Mouse (Mus musculus) MEL (cell line): ENCODE measurements around the gene Ranbp3l. TPM values are rescaled to one million over a fixed set of nuclear protein-coding genes. Genes with fewer than 3 reads are reported as not detected.

Experiments
- DNase-seq: peaks from one replicate; pipeline ENCODE4 v3.0.0; 2011; ENCODE audit warnings: low read depth, low spot score
- H3K27ac ChIP-seq: 2 replicates; pipeline ENCODE4 v1.5.1; 2012; ENCODE audit warnings: low read depth, mild to moderate bottlenecking, control low read depth, low read length, moderate library complexity; ENCODE audit not compliant: control insufficient read depth
- H3K27me3 ChIP-seq, 2 experiments: fragments of 150-350 bp in 1 of 2; sonication (generic) in 1 of 2; 2 replicates each; pipeline ENCODE4 v1.6.1; 2012; ENCODE audit warnings: low read length in 2 of 2, mild to moderate bottlenecking in 2 of 2, improper control_type of control experiment in 1 of 2, moderate library complexity in 1 of 2; ENCODE audit not compliant: insufficient read depth in 2 of 2, control insufficient read depth in 1 of 2
- H3K36me3 ChIP-seq, 2 experiments: 2 replicates each; pipeline ENCODE4 v1.6.1; 2012 to 2014; ENCODE audit warnings: low read length in 2 of 2, improper control_type of control experiment in 1 of 2, inconsistent platforms in 1 of 2, mild to moderate bottlenecking in 1 of 2; ENCODE audit not compliant: insufficient read depth in 2 of 2, control insufficient read depth in 1 of 2
- H3K4me1 ChIP-seq, 2 experiments: fragments of 150-350 bp in 1 of 2; sonication (generic) in 1 of 2; 2 replicates each; pipeline ENCODE4 v1.6.1; 2012; ENCODE audit warnings: low read length in 2 of 2, improper control_type of control experiment in 1 of 2, mild to moderate bottlenecking in 1 of 2; ENCODE audit not compliant: insufficient read depth in 2 of 2, control insufficient read depth in 1 of 2
- H3K4me3 ChIP-seq, 2 experiments: fragments of 150-350 bp in 1 of 2; sonication (generic) in 1 of 2; 2 replicates each; pipeline ENCODE4 v1.5.1; 2012; ENCODE audit warnings: low read depth in 2 of 2, low read length in 2 of 2, mild to moderate bottlenecking in 2 of 2, moderate library complexity in 2 of 2, control low read depth in 1 of 2, improper control_type of control experiment in 1 of 2; ENCODE audit not compliant: control insufficient read depth in 1 of 2, insufficient read depth in 1 of 2
- H3K79me2 ChIP-seq: 2 replicates; pipeline ENCODE4 v1.6.1; 2012; ENCODE audit warnings: mild to moderate bottlenecking, low read length, moderate library complexity; ENCODE audit not compliant: control insufficient read depth, poor library complexity, insufficient read depth
- H3K9ac ChIP-seq: 2 replicates; pipeline ENCODE4 v1.6.1; 2012; ENCODE audit warnings: low read depth, mild to moderate bottlenecking, control low read depth, low read length, moderate library complexity; ENCODE audit not compliant: control insufficient read depth, poor library complexity, severe bottlenecking
- H3K9me3 ChIP-seq: fragments of 150-350 bp; sonication (generic); replicated peaks from 2 replicates; pipeline ENCODE4 v1.6.1; 2012; ENCODE audit warnings: mild to moderate bottlenecking, low read length, improper control_type of control experiment, moderate library complexity; ENCODE audit not compliant: insufficient read depth
- BHLHE40 ChIP-seq: IDR thresholded peaks from 2 replicates; pipeline ENCODE4 v1.6.1; 2012; ENCODE audit warnings: low read depth, mild to moderate bottlenecking, inconsistent platforms, low read length, improper control_type of control experiment, borderline replicate concordance
- CTCF ChIP-seq, 3 experiments: IDR thresholded peaks in 2 of 3; conservative IDR thresholded peaks in 1 of 3; 2 replicates each; pipeline ENCODE4 v1.5.1; 2011 to 2012; ENCODE audit warnings: low read length in 3 of 3, low read depth in 2 of 3, mild to moderate bottlenecking in 2 of 3, improper control_type of control experiment in 1 of 3, inconsistent platforms in 1 of 3, mixed read lengths in 1 of 3, moderate library complexity in 1 of 3; ENCODE audit not compliant: control insufficient read depth in 1 of 3, insufficient read depth in 1 of 3, poor library complexity in 1 of 3, severe bottlenecking in 1 of 3
- ELF1 ChIP-seq: IDR thresholded peaks from 2 replicates; pipeline ENCODE4 v1.6.1; 2014; ENCODE audit warnings: low read depth, mild to moderate bottlenecking, inconsistent platforms, low read length, improper control_type of control experiment, moderate library complexity
- EP300 ChIP-seq, 2 experiments: IDR thresholded peaks; 2 replicates each; pipeline ENCODE4 v1.6.1; 2011; ENCODE audit warnings: improper control_type of control experiment in 2 of 2, low read length in 2 of 2, low read depth in 1 of 2, mild to moderate bottlenecking in 1 of 2
- KAT2A ChIP-seq: conservative IDR thresholded peaks from 2 replicates; pipeline ENCODE4 v1.6.1; 2012; ENCODE audit warnings: low read depth, low read length, improper control_type of control experiment, inconsistent platforms
- MAFK ChIP-seq: IDR thresholded peaks from 2 replicates; pipeline ENCODE4 v1.6.1; 2011; ENCODE audit warnings: low read depth, mild to moderate bottlenecking, low read length, improper control_type of control experiment, borderline replicate concordance
- MAX ChIP-seq: IDR thresholded peaks from 2 replicates; pipeline ENCODE4 v1.6.1; 2011; ENCODE audit warnings: low read length, improper control_type of control experiment
- MAZ ChIP-seq: IDR thresholded peaks from 2 replicates; pipeline ENCODE4 v1.6.1; 2012; ENCODE audit warnings: low read depth, mild to moderate bottlenecking, inconsistent platforms, low read length, improper control_type of control experiment
- MEF2A ChIP-seq: IDR thresholded peaks from 2 replicates; pipeline ENCODE4 v1.6.1; 2014; ENCODE audit warnings: low read depth, mild to moderate bottlenecking, inconsistent platforms, low read length, improper control_type of control experiment; ENCODE audit not compliant: poor library complexity, insufficient replicate concordance, severe bottlenecking; ENCODE audit errors: extremely low read depth
- MXI1 ChIP-seq: IDR thresholded peaks from 2 replicates; pipeline ENCODE4 v1.6.1; 2011; ENCODE audit warnings: mild to moderate bottlenecking, low read depth, low read length, improper control_type of control experiment
- MYB ChIP-seq: IDR thresholded peaks from 2 replicates; pipeline ENCODE4 v1.6.1; 2011; ENCODE audit warnings: mild to moderate bottlenecking, low read depth, low read length, improper control_type of control experiment
- MYC ChIP-seq: IDR thresholded peaks from 2 replicates; pipeline ENCODE4 v1.6.1; 2011; ENCODE audit warnings: low read depth, mild to moderate bottlenecking, low read length, improper control_type of control experiment, moderate library complexity
- NELFE ChIP-seq: IDR thresholded peaks from 2 replicates; pipeline ENCODE4 v1.6.1; 2011; ENCODE audit warnings: low read depth, low read length, improper control_type of control experiment
- NRF1 ChIP-seq: IDR thresholded peaks from 2 replicates; pipeline ENCODE4 v1.6.1; 2014; ENCODE audit warnings: low read depth, mild to moderate bottlenecking, inconsistent platforms, low read length, improper control_type of control experiment, moderate library complexity; ENCODE audit not compliant: poor library complexity, insufficient read depth, severe bottlenecking
- POLR2A ChIP-seq, 2 experiments: IDR thresholded peaks; 2 replicates each; pipeline ENCODE4 v1.6.1; 2011 to 2012; ENCODE audit warnings: low read length in 2 of 2, mild to moderate bottlenecking in 2 of 2, control low read depth in 1 of 2, improper control_type of control experiment in 1 of 2, low read depth in 1 of 2, moderate library complexity in 1 of 2; ENCODE audit not compliant: control insufficient read depth in 1 of 2, insufficient read depth in 1 of 2, poor library complexity in 1 of 2
- POLR2AphosphoS2 ChIP-seq: IDR thresholded peaks from 2 replicates; pipeline ENCODE4 v1.6.1; 2011; ENCODE audit warnings: low read length, improper control_type of control experiment
- POLR2AphosphoS5 ChIP-seq: IDR thresholded peaks from 2 replicates; pipeline ENCODE4 v1.6.1; 2012; ENCODE audit warnings: low read depth, borderline replicate concordance, mild to moderate bottlenecking, inconsistent platforms, low read length, moderate library complexity, mixed read lengths
- RAD21 ChIP-seq: IDR thresholded peaks from 2 replicates; pipeline ENCODE4 v1.6.1; 2011; ENCODE audit warnings: mild to moderate bottlenecking, low read depth, low read length, improper control_type of control experiment
- SIN3A ChIP-seq: IDR thresholded peaks from 2 replicates; pipeline ENCODE4 v1.6.1; 2012; ENCODE audit warnings: low read length, improper control_type of control experiment, inconsistent platforms
- TAL1 ChIP-seq: IDR thresholded peaks from 2 replicates; pipeline ENCODE4 v1.6.1; 2012; ENCODE audit warnings: mild to moderate bottlenecking, inconsistent platforms, low read length, moderate library complexity, mixed read lengths
- TCF12 ChIP-seq: IDR thresholded peaks from 2 replicates; pipeline ENCODE4 v1.6.1; 2014; ENCODE audit warnings: low read depth, mild to moderate bottlenecking, inconsistent platforms, low read length, improper control_type of control experiment, moderate library complexity
- USF2 ChIP-seq, 2 experiments: IDR thresholded peaks; 2 replicates each; pipeline ENCODE4 v1.6.1; 2011 to 2012; ENCODE audit warnings: improper control_type of control experiment in 2 of 2, low read length in 2 of 2, borderline replicate concordance in 1 of 2, inconsistent platforms in 1 of 2, low read depth in 1 of 2, mild to moderate bottlenecking in 1 of 2; ENCODE audit not compliant: insufficient read depth in 1 of 2
- ZC3H11A ChIP-seq: IDR thresholded peaks from 2 replicates; pipeline ENCODE4 v1.6.1; 2012; ENCODE audit warnings: low read depth, mild to moderate bottlenecking, inconsistent platforms, low read length, improper control_type of control experiment
- ZMIZ1 ChIP-seq: IDR thresholded peaks from 2 replicates; pipeline ENCODE4 v1.6.1; 2012; ENCODE audit warnings: low read depth, mild to moderate bottlenecking, inconsistent platforms, low read length, improper control_type of control experiment, moderate library complexity
- ZNF384 ChIP-seq: IDR thresholded peaks from 2 replicates; pipeline ENCODE4 v1.6.1; 2012; ENCODE audit warnings: low read depth, mild to moderate bottlenecking, inconsistent platforms, low read length, improper control_type of control experiment
- polyA plus RNA-seq, 2 experiments: library from polyadenylated mRNA; stranded (reverse) in 1 of 2; unstranded in 1 of 2; fragments of >175 nt in 1 of 2; fragments of >200 nt in 1 of 2; gene quantifications; 2 replicates each; pipeline versions ENCODE4 v1.2.1 to v1.2.4; 2012; ENCODE audit warnings: low replicate concordance in 2 of 2, low read depth in 1 of 2; ENCODE audit not compliant: insufficient read length in 2 of 2, insufficient read depth in 1 of 2, missing spikeins in 1 of 2
- total RNA-seq: library from RNA; depleted of rRNA; stranded (reverse); fragments of 300-350 nt; gene quantifications from 2 replicates; pipeline ENCODE4 v1.2.3, GENCODE M21; 2012

Ranbp3l gene
- total and polyA plus RNA-seq, 3 experiments: 0.06 TPM; not detected in 2

- peaks cover 23 to 73% of the 10 kb centered on the region in 2 experiments for H3K36me3 ChIP-seq
- no peaks in the 10 kb centered on the region for H3K9me3 ChIP-seq
- TF ChIP-seq POLR2AphosphoS5 (no peak), KAT2A (no peak), CTCF (IDR thresholded peaks at IDR 0.05 in 2 of 3, conservative IDR thresholded peaks at IDR 0.05 in 1 of 3; ENCODE audit: control insufficient read depth in 1 of 3, insufficient read depth in 1 of 3, low read depth in 2 of 3, low read length in 3 of 3, poor library complexity in 1 of 3, severe bottlenecking in 1 of 3) (no peak), USF2 (IDR thresholded peaks at IDR 0.05; ENCODE audit: borderline replicate concordance in 1 of 2, insufficient read depth in 1 of 2, low read depth in 1 of 2, low read length in 2 of 2) (no peak), MAFK (no peak), MEF2A (no peak), NELFE (no peak), ZMIZ1 (no peak), BHLHE40 (no peak), MYB (no peak), TAL1 (no peak), ELF1 (no peak), SIN3A (no peak), POLR2AphosphoS2 (no peak), MAX (no peak), POLR2A (IDR thresholded peaks at IDR 0.05; ENCODE audit: control insufficient read depth in 1 of 2, insufficient read depth in 1 of 2, low read depth in 1 of 2, low read length in 2 of 2, poor library complexity in 1 of 2) (no peak)
- no peak overlapping the region for H3K27ac ChIP-seq
- peaks cover 14 to 22% of the 10 kb centered on the region in 2 experiments for H3K4me1 ChIP-seq
- no peak overlapping the region for H3K9ac ChIP-seq
- no peak for DNase-seq
- no peak overlapping the region for H3K4me3 ChIP-seq
- H3K27me3 ChIP-seq: no peaks in the 10 kb centered on the region
- H3K79me2 ChIP-seq: no peaks in the 10 kb centered on the region; the same call in 1 of the 2 replicates
These were observed 126.6 kb downstream of the Ranbp3l start for GRCm38 (mm10) chr15:9094366-9094750.

- H3K79me2 ChIP-seq: no peaks in the 10 kb centered on the region; the same call in 1 of the 2 replicates
- H3K27me3 ChIP-seq: no peaks in the 10 kb centered on the region
- H3K27ac ChIP-seq: no peak overlapping the region
- no peak overlapping the region for H3K9ac ChIP-seq
- TF ChIP-seq EP300 (IDR thresholded peaks at IDR 0.05; ENCODE audit: low read depth in 1 of 2, low read length in 2 of 2) (no peak), ZNF384 (no peak), ZC3H11A (no peak), MYC (no peak), NRF1 (no peak), MAZ (no peak), TCF12 (no peak), RAD21 (no peak), POLR2AphosphoS5 (no peak), SIN3A (no peak), CTCF (IDR thresholded peaks at IDR 0.05 in 2 of 3, conservative IDR thresholded peaks at IDR 0.05 in 1 of 3; ENCODE audit: control insufficient read depth in 1 of 3, insufficient read depth in 1 of 3, low read depth in 2 of 3, low read length in 3 of 3, poor library complexity in 1 of 3, severe bottlenecking in 1 of 3) (no peak), POLR2A (IDR thresholded peaks at IDR 0.05; ENCODE audit: control insufficient read depth in 1 of 2, insufficient read depth in 1 of 2, low read depth in 1 of 2, low read length in 2 of 2, poor library complexity in 1 of 2) (no peak), MXI1 (no peak)
- no peaks in the 10 kb centered on the region for H3K9me3 ChIP-seq
- no peak overlapping the region for H3K4me3 ChIP-seq
- no peak for DNase-seq
- H3K36me3 ChIP-seq: peaks cover 0 to 69% of the 10 kb centered on the region in 2 experiments; a peak in 3 of 4 replicates
- no peaks in the 10 kb centered on the region for H3K4me1 ChIP-seq
These were observed 129.1 kb downstream of the Ranbp3l start for GRCm38 (mm10) chr15:9096865-9097264.
